Mouse (Mus musculus) testis, postnatal 10 days (tissue): ENCODE measurements around the gene March2.

Source experiments
- DNase-seq: peaks from one replicate; pipeline ENCODE4 v3.0.0; 2021; ENCODE audit warnings: low spot score

March2 gene

DNA sequence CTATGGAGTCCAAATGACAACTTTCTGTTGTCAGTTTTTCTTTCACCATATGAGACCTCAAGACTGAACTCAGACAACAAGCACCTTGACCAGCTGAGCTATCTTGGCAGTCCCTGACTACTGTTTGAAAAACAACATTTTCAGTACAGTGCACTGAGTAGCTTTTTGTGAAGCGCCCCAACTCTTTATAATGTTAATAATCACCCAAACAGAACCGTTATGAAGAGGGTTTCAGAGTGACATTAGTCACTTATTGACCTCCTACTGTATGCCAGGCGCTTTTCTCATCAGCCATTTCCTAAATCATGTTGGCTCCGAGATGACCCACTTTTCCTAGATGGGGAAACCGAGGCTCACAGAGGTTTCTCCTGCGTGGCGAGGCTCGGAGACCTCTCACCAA is 488 bp downstream of the March2 start:
- DNase-seq: no peak

DNA sequence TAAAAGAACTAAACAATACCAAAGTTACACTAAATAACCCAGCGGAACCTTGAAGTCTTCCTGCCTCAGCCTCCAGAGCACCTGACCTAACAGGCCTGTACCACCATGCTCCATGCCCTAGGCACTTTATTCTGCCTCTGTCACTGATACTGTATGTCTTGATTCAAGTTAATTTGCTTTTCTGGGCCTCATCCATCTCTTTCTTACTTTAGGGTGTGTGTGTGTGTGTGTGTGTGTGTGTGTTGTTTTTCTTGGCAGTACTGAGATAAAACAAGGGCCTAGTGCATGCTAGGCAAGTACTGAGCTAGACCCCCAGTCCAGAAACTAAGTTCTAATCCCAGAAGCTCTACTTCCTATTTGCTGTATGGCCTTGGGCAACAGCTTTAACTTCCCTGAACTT is 1.2 kb downstream of the March2 start:
- peak; percentile 23 for DNase-seq

DNA sequence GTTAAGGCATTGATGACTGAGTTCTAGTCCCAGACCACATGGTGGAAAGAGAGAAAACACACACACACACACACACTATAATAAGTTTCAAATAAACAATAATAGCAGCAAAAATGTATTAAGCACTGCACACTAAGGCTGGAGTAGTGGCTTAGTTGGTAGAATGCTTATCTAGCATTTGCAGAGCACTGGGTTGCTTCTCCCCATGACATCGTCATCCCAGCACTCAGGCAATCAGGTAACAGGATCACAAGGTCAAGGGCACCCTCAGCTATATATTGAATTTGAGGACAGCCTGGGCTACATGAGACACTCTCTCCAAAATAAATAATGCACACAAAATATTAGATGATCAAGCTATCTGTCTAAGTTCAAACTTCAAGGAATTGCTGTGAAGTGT is 3.7 kb downstream of the March2 start:
- no peak for DNase-seq

DNA sequence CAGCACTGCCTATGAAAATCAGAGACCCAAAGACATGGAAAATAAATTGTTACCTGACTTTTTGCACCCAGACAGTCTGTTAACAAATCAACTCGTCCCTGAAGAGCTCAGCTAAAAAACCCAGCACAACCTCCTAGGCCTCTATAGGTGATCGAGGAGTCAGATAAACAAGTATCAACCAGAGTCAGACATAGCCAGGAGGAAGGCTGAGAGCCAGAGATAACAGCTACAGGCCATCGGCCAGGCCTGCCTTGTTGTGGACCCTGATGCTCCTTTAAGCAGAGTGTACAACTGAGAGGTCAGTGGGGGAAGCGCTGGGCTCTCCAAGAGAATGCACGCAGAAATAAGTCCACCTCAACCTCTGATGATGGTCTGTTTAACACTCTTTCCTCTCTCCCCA is 5.2 kb downstream of the March2 start:
- no peak for DNase-seq

- no peak for DNase-seq
Observed at GRCm38 (mm10) chr17:33709834-33710233, 8.6 kb downstream of the March2 start.

DNA sequence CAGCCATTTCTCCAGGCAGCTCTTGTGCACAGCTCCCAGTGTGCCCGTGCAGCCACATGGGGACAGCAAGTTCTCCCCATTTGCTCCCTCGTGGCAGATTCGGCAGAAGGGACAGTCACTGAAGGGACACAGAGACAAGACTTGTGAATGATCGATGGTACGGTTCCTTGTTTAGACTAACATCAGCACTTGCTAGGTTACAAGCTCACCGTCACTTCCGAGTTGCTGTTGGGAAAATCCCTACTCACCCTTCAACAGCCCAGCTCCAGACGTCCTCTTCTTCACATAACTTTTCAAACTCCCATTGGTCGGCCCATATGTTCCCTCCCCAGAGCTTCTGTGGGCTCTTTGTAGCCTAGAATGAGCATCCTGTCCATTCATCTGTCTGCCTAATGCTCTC is 15.4 kb downstream of the March2 start:
- no peak for DNase-seq

GRCm38 (mm10) chr17:33702178-33702577 is 16.3 kb downstream of the March2 start:
- DNase-seq: no peak

DNA sequence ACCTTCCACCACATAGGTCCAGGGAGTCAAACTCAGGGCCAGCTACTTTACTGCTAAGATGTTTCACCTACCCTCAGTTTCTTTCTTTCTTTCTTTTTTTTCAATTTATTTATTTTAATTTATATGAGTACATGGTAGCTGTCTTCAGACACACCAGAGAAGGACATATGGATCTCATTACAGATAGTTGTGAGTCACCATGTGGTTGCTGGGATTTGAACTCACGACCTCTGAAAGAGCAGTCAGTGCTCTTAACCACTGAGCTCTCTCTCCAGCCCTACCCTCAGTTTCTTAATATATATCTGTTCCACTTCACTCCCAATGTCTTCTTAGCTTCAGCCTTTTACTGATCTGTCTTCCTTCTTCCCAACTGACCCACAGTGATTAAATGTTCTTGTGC is 23.0 kb downstream of the March2 start:
- no peak for DNase-seq

DNA sequence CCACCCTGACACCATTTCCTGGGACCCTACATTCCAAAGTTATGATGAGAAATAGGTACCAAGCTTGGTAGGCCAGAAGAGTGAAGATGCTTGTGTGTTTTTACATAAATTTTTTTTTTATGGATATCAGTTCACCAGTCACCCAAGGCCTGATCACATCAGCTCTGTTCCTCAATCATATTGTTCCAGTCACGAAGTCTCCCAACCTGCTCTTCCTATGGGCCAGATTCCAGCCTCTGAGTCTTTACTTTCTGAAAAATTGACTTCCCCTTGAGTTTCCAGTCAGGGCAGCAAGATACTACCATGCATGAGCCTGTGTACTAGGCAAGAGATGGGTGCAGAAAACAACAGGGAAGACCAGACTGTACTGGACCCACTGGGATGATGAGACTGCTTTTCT is 31.7 kb downstream of the March2 start, which contains the start of gene Hnrnpm:
Gene Hnrnpm (minus strand): TSS at position 101 of the 400 bp plus-strand sequence.
- DNase-seq: no peak

DNA sequence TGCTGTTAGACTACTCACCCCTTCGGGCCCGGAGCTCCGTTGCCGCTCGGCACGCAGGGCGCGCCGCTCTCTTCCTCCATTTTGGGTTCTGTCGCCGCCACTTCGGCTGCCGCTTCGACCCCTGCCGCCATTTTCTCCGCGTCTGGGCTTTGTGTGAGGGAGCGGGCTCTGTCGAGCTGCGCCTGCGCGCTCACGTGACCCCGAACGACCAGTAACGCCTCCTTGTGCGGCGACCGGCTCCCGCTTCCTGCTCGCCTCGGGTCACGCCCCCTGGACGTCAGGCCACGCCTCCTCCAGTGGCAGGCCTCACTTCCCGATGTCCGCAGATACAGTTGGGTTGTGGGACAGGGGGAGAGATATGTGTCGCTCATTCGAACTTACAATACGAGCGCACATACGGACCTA is 33.2 kb downstream of the March2 start:
- peak; percentile 100 for DNase-seq

DNA sequence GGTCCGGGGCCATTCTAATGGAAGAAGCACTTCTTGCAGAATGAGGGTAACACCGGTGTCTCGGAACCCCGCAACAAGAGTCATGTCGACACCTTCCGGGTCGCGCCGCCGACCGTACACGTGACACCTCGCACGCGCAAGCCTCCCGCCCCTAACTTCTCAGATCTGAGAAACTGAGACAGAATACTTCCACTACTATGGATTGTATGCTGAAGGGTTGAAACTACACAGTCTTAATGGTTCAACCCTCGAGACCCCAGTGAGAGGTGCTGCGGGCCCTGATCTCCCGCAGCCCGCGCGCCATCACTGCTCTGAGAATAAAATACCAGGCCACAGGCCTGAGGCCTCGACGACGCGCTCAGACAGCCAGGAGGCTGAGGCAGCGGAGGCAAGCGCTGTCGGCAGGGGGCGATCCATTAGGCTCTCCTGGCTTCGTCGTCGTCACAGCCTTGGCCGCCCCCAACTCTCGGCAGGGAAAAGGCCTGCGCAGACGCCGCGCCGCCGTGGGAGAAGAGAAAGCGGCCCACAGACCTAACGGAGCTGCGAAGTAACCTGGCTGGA is 33.7 kb downstream of the March2 start:
- DNase-seq: peak; percentile 79

DNA sequence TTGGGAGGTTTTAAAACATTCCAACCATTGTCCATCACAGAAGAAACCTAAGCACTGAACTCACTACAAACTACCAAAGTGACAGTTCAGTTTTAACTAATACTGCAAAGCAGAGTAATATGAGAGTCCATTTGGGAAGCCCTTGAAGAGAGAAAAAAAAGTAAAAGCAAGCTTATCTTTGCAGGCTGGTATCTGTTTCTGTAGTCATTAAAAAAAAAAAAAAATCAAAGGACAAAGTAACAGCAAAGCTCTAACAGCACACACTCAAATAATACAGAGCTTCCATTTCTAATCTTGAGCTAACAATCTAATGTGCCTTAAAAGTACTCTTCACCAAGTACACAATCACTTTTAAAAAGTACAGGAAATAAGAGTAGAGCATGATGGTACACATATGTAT is 36.7 kb downstream of the March2 start:
- DNase-seq: no peak

- no peak for DNase-seq
Observed at GRCm38 (mm10) chr17:33678771-33679170, 39.7 kb downstream of the March2 start.

GRCm38 (mm10) chr17:33676086-33676485 is 42.4 kb downstream of the March2 start:
- no peak for DNase-seq

DNA sequence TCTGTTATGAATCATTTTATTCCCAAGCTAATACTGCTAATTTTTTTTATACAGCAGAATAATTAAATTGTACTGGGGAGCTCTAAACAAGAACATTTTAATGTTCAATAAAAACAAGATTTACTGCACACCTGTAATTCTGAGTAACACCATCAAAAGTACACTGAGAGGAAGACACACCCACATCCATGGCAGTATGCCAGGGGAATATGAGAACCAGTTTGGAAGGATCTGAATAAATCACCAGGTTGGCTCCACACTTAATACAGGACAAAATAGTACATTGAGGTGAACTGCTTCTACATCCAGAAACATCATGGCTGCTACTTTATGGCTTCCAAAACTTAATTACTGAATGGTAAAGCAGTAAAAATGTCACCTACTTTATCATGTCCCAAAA is 43.0 kb downstream of the March2 start:
- no peak for DNase-seq

- DNase-seq: no peak
Observed at GRCm38 (mm10) chr17:33673837-33674236, 44.6 kb downstream of the March2 start.

DNA sequence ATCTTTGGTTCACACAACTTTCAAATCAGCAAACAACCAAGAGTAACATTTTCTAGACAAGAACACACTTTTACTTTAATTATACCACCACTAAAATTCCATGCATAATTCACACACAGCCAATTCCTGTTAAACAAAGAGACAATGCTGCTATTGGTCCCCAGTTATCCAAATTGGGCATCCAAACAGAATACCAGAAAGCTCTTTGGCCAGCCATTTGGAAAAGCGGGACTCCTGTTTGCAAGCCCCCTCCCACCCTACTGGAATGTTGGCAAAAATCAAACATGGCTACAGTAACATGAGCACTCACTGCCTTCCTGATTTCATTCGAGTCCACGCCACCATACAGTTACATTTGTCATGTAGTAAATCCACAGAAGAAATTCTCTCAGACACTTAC is 48.8 kb downstream of the March2 start:
- no peak for DNase-seq

- DNase-seq: no peak
Observed at GRCm38 (mm10) chr17:33666813-33667212, 51.7 kb downstream of the March2 start.

DNA sequence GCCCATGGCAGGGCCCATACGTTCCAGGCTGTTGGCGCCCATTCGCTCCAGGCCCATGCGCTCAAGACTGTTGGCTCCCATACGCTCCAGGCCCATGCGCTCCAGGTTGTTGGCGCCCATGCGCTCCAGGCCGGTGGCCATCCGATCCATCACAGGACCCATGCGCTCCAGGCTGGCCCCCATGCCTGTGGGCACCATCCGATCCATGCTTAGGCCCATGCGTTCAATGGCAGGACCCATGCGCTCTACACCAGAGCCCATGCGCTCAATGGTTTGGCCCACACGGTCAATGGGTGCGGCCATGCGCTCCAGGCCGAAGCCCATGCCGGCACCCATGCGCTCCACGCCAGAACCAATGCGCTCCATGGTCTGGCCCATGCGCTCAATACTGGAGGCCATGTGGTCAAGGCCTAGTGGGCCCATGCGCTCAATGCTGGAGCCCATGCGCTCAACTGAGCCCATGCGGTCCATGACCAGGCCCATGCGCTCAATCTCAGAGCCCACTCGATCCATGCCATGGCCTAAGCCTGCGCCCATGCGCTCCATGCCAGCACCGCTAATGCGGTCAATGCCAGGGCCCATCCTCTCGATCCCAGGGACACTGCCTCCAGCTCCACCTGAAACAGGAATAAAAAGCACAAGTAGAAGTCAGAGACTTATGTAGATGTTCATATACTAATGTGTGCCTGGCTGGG is 68.5 kb downstream of the March2 start:
- no peak for DNase-seq

DNA sequence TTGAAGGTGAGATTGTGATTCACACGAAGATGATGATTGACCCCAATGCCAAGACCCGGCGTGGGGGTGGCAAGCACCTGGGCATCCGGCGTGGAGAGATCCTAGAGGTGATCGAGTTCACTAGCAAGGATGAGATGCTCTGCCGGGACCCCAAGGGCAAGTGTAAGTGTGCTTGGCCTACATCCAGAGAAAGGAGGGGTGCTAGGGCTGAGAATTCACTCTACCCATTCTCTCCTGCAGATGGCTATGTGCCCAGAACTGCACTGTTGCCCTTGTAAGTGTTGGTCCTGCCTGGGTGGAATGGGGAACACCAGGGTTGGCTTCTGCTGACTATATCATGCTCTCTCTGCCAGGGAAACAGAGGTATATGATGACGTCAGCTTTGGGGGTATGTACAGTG is 73.4 kb downstream of the March2 start:
- no peak for DNase-seq

- no peak for DNase-seq
Observed at GRCm38 (mm10) chr17:33644068-33644467, 74.4 kb downstream of the March2 start.

GRCm38 (mm10) chr17:33639743-33640142 is 78.7 kb downstream of the March2 start:
- DNase-seq: no peak

GRCm38 (mm10) chr17:33637516-33638276 is 80.8 kb downstream of the March2 start, which contains the start of gene Pram1:
Gene Pram1 (plus strand): TSS chr17:33638056.
- no peak for DNase-seq
